Mouse (Mus musculus) adrenal gland, postnatal 4 days (tissue): ENCODE results near the gene Aspa. TPM values are rescaled to one million over a fixed set of nuclear protein-coding genes. Genes with fewer than 3 reads are reported as not detected.

Source experiments
- DNase-seq, 2 experiments: peaks; one replicate each; pipeline ENCODE4 v3.0.0; 2021 to 2022; ENCODE audit warnings: low spot score in 2 of 2, mixed read lengths in 2 of 2
- total RNA-seq, 2 experiments: library from RNA; stranded (reverse); gene quantifications; 2 replicates each; pipeline ENCODE4 v1.2.3; 2021

The Aspa gene
- total RNA-seq, 2 experiments from 2014 or later, result 7.7 to 12.0 TPM

DNA sequence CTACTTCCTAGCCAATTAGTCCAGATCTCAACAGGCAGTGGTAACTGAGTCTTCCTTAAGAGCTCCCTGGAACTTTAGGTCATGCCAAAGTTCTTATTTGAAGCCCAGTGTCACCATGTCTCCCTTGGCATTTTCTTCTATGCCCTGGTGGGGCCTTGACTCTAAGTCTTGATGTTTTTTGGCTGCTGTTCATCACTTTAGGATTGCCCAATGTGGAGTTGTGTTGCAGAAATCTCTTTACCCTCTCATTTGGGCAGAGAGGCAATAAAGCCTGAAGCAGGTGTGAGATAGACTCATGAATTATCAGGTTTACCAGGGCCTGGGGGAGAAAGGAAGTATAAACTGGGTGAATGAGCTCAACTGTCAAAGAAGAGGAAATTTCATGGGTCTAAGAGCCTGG lies 70.7 kb downstream of the Aspa start:
- no peak for DNase-seq

DNA sequence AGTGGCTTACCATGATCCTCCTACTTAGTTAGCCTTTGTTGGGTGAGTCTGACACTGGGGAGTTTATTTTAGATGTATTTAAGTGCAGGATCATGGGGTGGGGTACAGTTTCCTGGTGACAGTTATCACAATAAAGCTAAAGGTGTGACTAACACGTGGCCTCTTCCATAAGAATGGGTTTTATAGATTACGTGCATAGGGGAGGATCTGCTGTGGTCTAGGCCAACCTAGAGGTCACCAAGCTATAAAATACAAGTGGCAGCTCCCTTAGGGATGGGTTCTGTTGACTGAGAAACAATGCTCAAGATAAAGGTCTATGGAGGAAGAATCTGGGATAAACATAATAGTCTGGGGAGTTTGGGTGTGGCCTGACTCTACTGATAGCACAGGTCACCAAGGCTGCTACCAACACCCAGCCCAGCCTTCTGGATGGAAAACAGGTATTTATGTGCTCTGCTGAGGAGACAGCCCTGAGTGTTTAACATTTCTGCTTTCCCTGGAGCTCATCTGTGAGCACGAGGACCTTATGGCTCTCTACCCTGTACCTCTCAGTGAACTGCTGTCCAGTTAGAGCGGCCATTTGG lies 71.9 kb downstream of the Aspa start:
- no peak for DNase-seq

Other genes with a start within 250 kb of the Aspa start
- gene Itgae, start 239.0 kb downstream of the Aspa start, total RNA-seq, result under 1 TPM; 0.42 to 0.45 TPM
- gene Haspin, start 191.3 kb downstream of the Aspa start, total RNA-seq, result 1 to 10 TPM; 4.6 to 5.9 TPM
- gene P2rx5, start 169.2 kb downstream of the Aspa start, total RNA-seq, result 1 to 10 TPM; 1.8 to 2.7 TPM
- 10 to 100 TPM; 60.5 to 72.1 TPM for gene Emc6, start 152.6 kb downstream of the Aspa start, total RNA-seq
- 10 to 100 TPM; 74.0 to 82.4 TPM for gene Tax1bp3, start 152.5 kb downstream of the Aspa start, total RNA-seq
- 10 to 100 TPM; 19.1 to 19.4 TPM for gene Ctns, start 130.6 kb downstream of the Aspa start, total RNA-seq
- 1 to 10 TPM; 6.8 to 9.0 TPM for gene Shpk, start 130.1 kb downstream of the Aspa start, total RNA-seq
- gene Trpv1, start 95.3 kb downstream of the Aspa start, total RNA-seq, result under 1 TPM; 0.14 to 0.22 TPM
- under 1 TPM; 0.08 to 0.17 TPM for gene Trpv3, start 62.2 kb downstream of the Aspa start, total RNA-seq
- not detected for gene Gm49340, start 145 bp upstream of the Aspa start, total RNA-seq
- gene Spata22, start 145 bp upstream of the Aspa start, total RNA-seq, result under 1 TPM; 0.22 to 0.56 TPM
- gene Olfr20, start 21.2 kb upstream of the Aspa start, total RNA-seq, result not detected
- gene Olfr376, start 41.6 kb upstream of the Aspa start, total RNA-seq, result not detected
- not detected for gene Olfr1, start 70.0 kb upstream of the Aspa start, total RNA-seq
- gene Olfr378, start 98.9 kb upstream of the Aspa start, total RNA-seq, result not detected
- gene Olfr380, start 127.9 kb upstream of the Aspa start, total RNA-seq, result not detected
- gene Olfr381, start 162.0 kb upstream of the Aspa start, total RNA-seq, result not detected
- gene Olfr382, start 187.6 kb upstream of the Aspa start, total RNA-seq, result not detected